Mouse (Mus musculus) erythroid progenitor cell, adult 5-6 weeks (primary cell): ENCODE results near the gene Hivep2. TPM values are rescaled to one million over a fixed set of nuclear protein-coding genes. Genes with fewer than 3 reads are reported as not detected.

Experiments used
- ATAC-seq: replicated peaks from 2 replicates; pipeline ENCODE4 v1.8.0; 2016; ENCODE audit warnings: moderate number of reproducible peaks, mild to moderate bottlenecking, moderate TSS enrichment, inconsistent platforms; ENCODE audit not compliant: poor library complexity, low FRiP score, severe bottlenecking
- total RNA-seq, 2 experiments: library from RNA; stranded (forward) in 1 of 2; stranded (reverse) in 1 of 2; fragments of 150-400 nt in 1 of 2; fragments of 186-747, 209-891 nt in 1 of 2; gene quantifications; 2 replicates each; pipeline versions ENCODE4 v1.2.3 to v1.2.4; 2015 to 2017; ENCODE audit warnings: low replicate concordance in 2 of 2

The Hivep2 gene
- total RNA-seq, 2 experiments from 2014 or later = 1.5 to 4.6 TPM

DNA sequence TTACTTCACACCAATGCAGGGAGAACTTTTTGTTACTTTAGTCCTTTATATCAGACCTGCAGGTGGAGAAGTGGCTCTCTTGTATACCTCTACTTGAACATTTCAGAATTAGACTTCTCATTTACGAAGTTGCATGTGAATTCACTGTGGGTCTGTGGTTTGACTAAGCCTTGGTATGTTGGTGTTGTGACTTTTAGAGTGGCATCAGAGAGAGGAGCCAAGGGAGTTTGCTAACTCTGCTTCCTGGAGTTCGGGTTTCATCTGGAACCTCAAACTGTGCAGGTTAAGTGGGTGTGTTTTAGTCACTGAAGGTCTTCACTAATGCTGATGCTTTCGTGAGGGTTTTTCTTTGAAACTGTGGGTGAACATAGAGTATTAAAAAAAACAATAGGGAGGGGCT lies 4.4 kb downstream of the Hivep2 start:
- no peak for ATAC-seq

DNA sequence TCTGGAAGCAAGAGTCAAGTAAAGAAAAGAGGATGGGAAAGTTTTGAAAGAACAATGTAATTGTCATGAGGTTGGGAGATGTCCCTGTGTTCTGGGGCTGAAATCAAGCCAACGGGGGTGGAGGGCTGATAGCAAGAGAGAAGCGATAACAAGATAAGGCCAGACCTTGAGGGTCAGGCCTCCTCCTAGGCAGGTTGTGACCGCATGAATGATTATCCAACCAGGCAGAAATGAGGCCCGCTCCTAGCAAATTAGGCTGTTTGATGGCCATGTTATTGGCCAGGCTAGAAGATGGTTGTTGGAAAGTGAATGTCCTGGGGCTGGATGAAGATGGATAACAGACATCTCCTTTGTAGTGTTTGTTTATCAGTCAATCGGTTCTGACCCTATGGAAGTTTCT lies 5.4 kb downstream of the Hivep2 start:
- ATAC-seq = no peak

DNA sequence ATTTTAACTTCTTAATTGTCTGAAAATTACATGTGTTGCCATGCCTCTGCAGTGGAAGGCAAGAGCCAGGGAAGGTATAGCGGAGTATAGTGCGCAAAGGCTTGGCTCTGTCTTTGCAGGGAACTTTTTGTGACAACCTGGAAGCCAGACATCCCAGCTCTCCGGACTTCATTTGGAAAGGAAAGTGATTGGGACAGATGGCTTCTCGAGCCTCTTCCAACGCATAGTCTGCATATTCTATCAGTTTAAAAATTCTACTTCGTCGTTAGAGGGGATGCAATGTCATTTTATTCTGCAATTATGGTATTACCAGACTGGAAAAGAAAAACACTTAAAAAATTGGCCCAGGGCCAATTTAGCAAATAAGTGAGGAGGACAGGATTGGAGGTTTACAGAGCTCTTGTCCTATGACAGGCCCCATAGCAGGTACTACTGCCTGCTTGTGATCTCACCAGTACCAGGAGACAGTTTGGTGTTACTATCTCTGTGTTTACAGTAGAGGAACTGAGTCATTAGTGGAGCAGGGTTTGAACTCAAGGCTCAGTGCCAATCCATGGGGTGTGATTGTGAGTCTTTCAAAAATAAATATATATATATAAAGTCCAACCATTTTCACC lies 7.8 kb downstream of the Hivep2 start:
- ATAC-seq = no peak

DNA sequence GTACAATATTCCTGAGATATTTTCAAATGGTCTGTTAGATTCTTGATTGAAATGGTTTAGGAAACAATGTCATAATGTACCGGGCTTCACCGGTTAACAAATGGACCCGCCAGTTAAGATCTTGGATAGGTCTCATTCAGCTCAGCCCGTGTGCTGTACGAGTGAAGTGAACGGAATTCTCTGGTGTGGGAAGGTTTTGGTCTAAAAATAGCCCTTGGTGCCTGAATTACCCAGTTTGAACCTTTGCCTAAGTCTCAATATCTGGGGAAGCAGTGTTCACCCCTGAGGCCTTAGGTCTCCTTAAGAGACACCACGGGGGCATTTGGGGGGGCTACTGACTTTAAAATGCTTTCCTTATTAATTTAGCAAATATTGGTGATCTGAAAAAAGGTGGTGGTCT lies 8.6 kb downstream of the Hivep2 start:
- no peak for ATAC-seq

DNA sequence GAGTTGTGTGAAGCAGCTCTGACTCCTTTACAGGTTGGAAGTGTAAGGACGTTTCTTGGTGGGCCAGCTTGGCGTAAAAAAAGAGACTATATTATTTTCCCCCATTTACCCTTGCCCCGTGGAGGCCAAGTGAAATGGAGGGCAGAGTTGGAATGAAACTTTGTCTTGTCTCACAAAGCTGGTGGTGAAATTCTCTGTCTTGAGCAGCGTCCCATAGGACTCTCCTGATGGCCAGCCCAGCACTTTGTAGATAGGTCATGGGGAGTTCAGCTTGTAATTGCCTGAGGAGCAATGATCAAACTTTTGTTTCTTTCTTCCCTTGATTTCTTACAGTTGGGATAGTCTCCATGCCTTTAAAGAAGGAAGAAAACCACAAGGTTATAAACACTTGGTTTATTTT lies 10.0 kb downstream of the Hivep2 start:
- no peak for ATAC-seq

DNA sequence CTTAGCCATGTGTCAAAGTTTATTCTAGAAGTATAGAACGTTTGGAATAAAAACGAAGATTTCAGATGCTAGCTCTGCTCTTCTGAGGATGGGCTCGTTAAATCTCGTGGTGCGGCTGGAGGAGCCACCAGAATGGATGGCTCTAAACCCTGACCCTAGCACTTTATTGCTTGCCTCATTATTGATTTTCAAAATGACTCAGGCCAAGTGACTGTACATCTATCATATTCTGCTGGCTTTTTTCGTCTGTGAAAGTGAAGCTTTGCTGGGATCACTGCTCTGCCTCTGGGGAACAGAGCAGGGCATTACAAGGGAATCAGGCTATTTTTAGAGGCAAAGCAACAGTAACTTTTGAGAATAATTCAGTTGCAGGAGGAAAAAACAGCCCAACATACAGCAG lies 10.4 kb downstream of the Hivep2 start:
- ATAC-seq = no peak

DNA sequence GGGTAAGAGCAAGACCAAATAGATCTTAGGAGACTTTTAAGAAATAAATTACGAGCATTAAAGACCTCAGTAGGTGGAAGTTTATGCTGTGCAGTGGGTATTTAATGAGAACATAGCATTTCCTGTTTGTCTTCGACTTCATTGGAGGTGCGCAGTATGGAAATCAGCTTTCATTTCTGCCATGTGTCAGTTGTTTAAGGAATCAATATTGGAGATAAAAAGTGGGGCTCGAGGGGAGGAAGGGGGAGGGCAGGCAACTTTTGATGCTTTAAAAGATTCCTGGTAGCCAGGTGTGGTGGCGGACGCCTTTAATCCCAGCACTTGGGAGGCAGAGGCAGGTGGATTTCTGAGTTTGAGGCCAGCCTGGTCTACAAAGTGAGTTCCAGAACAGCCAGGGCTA lies 16.4 kb downstream of the Hivep2 start:
- ATAC-seq = no peak

DNA sequence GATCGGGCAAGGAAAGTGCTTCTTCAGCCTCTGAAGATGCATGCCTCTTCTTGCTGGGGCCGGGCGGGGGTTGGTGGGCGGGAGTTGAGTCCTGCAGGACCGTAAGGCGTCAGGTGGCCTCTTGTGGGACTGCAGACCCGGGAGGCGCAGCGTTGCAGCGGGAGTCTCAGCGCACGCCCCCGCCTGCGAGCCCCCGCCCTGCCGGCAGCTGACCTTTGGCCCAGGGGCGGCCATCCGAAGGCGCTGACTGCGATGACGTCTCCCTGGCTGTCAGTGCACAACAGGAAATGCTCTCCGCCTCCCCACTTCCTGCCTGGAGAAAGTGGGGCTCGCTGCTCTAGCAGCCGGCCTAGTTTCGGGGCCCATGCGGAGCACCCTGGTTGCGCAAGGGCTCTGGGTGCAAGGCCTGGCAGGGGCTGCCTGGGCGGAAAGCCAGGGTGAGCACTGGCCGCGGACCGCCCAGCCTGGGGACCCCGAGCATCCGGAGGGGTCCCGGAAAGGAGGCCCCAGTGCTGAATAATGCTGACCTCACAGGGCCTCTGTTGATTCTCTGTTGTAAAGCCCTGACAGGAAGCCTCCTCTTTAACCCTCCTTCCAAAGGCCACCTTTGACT lies 17.0 kb downstream of the Hivep2 start:
- ATAC-seq = no peak; the same call in 1 of the 2 replicates

DNA sequence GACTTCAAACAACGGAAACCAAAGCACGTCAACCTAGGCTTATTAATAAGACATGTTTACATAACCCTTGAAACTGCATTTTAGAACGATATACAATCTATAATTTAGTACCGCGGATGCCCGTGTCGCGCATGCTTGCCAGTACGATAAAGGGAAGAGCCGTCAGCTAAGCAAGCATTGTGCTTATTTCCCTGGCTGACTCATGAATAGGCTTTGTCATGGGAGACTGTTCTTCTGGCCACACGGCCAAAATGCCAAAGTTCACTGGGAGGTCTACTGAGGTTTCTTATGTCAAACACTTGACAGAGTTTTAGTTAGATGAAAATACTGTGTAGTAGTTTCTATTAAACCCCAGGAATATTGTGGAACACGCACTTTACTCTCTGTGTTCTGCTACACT lies 17.8 kb downstream of the Hivep2 start:
- ATAC-seq = no peak

DNA sequence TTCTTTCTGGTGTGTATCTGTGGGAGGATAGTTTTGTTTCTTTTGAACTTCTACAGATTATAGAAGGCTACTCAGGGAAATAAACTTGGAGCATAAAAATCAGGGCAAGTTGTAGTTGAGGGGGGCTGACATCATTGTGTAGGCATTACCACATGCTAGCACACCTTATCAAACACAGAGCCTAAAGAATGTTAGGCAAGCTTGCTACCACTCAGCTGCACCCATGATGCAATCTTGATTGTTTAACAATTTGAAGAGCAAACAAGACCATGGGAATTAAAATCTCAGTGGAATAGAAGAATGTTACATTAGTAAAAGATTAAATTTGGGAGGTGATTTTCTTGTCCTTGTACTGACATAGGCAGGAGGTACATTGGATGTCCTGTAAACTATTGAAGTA lies 18.4 kb downstream of the Hivep2 start:
- no peak for ATAC-seq

DNA sequence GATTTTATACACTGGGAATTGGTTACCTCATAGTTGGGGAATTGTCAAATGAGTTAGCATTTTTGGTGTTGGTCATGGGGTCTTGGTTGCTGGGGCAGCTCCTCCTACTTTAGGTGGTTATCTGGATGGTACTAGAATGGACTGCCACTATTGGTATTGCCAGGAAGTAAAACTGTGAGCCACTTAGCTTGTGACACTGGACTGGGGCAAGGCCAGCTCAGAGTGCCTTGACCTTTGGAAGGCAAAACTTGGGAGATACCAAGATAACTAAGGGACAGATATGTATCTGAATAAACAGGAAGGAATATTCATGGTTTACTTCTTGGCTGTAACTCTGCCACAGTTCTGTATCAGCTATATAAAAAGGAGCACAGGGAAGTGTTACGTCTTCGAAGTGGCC lies 20.7 kb downstream of the Hivep2 start:
- ATAC-seq = no peak

DNA sequence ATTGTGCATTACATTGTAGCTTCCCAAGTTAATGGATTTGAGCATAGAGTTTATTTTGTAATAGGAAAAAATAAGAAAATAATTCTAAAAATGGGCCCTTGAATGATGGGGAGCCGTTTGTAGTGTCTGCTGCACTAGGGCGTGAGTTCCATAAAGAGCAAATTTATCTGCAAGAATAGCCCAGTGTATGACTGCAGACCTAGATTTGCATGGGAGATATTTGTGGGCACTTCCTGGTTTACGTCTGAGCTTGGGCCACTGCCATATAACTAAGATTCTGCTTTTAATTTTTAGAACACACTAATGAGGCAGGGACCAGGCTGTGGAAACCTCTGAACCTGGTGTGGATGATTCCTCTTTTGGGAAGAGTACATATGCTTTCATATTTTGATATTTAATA lies 21.5 kb downstream of the Hivep2 start:
- ATAC-seq = no peak

DNA sequence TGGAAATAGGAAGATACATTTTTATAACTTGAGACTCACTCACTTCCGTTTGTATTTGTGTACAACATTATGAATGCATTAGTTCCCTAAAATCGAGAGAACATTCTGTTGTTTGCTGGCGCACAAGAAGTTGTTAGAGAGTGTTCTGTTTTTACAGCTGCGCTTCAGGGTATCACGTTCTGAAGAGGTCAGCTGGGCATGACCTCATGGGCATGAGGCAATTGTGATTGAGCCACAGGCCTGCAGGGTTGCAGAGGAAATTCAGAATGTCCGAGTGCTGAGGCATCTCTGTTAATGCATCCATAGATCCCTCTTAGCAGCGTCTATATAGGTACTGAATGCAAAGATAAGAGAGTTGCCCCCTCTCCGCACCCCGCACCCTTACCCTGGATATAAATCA lies 22.4 kb downstream of the Hivep2 start:
- no peak for ATAC-seq

DNA sequence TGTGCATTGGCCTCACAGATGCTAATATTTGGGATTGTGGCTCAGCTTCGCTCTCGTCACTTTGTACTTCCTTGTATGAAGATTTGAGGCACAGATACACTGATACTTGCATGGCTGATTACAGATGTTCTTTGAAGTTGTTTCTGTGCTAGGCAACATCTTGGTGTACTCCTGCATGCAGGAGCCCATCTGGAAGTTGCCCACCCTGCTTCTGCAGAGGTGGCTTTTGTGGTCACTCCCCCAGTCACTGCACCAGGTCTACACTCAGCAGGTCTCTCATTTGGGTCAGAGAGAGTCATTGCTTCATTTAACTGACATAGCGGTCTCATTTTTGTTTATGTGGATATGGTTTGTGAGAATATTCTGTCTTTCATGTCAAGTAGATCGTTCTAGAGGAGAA lies 22.9 kb downstream of the Hivep2 start:
- ATAC-seq = no peak

DNA sequence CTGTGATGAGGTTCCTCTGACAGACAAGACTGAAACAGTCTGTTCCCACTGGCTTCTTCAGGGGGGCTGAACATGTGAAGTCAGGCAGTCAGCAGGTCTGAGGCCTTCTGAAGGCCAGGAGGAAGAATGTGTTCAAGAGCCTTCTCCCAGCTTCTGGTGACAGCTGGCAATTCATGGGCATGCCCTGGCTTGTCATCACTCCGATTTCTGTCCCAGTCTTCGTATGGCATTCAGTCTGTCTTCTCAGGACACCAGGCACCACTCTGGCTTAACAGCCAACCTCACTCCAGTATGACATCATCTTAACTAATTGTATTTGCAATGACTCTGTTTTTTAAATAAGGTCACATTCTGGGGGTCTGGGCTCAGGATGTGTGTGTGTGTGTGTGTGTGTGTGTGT lies 25.0 kb downstream of the Hivep2 start:
- ATAC-seq = no peak

DNA sequence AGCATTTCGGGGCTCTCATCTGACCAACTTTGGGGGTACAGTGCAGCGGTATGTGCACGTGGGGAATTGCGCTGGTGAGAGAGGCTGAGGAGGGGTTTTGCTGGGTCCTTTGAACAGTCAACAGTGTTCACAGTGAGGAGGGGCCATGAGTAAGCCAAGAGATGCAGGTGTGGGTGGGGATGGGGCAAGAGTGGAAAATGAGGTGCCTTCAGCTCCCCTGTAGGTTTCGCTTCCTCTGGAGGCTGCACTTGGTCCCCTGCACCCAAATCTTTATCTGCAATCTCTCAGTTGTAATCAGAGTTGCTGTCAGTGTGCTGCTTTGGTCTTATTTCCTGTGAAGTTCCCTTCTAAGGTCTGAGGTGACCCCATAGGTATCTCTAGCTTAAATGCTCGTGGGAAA lies 27.5 kb downstream of the Hivep2 start:
- no peak for ATAC-seq

DNA sequence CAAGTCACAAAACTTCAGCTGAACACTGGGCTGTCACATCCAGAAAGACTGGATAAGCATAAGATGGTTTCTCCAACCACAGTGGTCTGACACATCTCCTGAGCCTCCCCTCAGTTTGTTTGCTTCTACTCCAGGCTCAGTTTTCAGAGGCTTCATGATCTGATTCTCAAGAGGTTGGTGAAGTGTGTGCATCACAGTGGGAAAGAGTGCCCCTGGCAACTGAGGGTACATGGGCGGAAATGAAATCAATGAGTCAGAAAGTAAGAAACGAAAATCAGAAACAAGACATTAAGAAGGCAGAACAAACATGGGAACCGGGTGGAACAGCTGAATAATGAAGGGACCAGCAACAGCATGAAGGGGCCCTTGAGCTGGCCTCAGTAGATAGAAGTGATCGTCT lies 31.5 kb downstream of the Hivep2 start:
- no peak for ATAC-seq

DNA sequence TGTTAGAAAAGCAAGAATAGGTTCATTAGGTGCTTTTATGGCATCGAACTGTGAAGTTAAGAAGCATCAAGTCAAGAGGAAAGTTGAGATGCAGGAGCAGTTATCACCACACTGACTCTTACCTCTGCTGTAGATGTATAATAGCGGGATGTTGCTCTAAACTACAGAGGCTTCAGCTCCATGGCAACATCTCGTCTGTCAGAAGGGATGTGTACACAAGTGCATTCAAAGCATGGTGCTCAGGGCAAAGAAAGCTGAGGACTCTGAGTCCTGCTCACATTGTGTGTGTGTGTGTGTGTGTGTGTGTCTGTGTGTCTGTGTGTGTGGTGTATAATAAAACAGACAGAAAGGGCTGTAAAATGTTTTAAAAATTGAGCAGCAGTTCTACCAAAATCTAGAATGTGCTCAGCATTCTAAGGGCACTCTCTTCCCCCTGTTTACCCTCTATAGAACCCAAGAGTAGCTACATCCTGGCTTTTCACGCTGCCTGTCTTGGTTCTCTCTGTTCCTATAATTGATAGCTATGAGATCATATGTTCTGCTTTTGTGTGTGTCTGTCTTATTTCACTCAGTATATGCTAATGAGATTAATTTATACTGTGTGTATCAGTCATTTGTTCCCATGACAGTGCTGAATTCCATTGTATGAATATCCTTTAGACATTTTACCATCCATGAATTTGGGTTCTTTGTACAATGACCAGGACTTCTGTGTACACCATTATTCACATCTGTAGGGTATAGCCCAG lies 39.1 kb downstream of the Hivep2 start:
- ATAC-seq = no peak

DNA sequence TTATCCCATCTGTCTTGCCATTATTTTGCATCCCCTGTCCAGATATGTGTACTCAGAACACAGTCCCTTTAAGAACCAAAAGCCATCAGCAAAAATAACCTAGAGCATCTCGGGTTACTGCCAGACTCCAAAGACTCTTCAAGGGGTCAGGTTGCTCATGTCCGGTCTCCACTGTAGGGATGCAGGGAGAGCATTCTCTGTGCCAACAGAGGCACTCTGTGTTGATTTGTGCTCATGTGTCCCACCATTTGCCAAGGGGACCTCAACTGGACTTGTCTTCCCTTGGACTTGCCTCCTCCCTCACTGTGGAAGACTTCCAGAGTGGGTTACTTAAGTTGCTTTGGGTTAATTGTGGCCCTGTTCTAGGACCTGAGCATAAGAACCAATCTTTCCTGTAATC lies 43.8 kb downstream of the Hivep2 start:
- ATAC-seq = no peak

DNA sequence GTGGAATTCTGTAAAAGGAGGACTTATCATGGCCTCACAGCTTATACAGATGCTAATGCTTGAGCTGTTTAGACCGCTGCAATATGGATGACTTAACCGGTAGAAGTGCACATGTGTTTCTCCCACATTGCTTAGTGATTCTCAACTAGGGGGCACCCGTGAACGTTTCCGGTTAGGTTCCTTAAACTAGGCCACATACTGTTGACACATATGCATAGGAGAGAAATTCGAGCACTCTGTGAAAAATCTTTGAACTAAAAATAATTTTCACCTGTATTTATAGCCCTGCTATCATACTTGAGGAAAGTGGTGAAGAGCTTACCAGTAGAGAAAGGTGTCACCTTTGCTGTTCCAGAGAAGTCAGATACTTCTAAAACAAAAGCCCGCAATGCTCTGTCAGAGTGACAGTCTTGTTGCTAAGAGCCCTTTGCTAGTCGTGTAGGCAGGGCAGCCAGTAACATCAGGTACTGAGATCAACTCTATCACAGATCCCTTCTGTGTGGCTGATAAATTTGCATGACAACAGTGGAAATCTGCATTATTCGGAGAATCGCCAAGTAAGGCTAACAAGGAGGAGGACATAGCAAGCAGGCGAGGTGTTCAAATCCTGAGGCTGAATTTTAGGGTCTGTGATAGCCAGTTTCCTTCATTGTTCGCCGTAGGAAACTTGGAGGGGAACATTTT lies 50.6 kb downstream of the Hivep2 start:
- no peak for ATAC-seq

DNA sequence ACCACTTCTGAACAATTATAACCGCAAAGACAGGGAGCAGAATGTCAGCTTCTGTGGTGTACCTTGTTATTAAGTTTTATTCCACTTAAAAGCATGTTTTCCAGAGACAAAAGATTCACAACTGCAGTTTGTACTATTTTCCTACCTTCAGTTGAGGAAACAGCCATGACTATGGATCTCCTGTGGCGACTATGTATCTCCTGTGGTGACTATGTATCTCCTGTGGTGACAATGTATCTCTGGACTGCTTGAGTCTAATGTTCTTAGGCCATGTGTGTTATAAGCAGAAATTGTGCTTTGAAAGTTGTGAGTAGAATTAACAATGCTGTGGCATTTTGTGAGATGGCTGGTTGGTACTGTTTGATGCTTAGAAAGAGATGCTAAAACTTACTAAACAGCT lies 51.5 kb downstream of the Hivep2 start:
- ATAC-seq = no peak
